Mouse (Mus musculus) regulatory T cell (primary cell): ENCODE data around the gene Lrrn4cl.
"Not testable (repeated sequence)": the region's sequence is repeated elsewhere in the genome, so short reads cannot be mapped to it uniquely, and the experiment has no call there.

Source experiments
- in situ Hi-C: fragments of 300-600 bp; cut with MboI, MseI; formaldehyde crosslinking; loops from one replicate; pipeline ENCODE4 v1.15.1; 2025; ENCODE audit warnings: high pct_unique_total_duplicates

Lrrn4cl gene

GRCm38 (mm10) chr19:8838041-8838730, 12.4 kb upstream of the Lrrn4cl start:
- in situ Hi-C loops = loop anchor here (5.0 to 25.0 kb wide), 3 partner anchors 59 to 251 kb away; partner anchors contain the start of genes Ganab and Slc22a8

GRCm38 (mm10) chr19:8839103-8839907, 11.3 kb upstream of the Lrrn4cl start, which contains the start of gene Gng3:
Gng3 (minus strand) TSS chr19:8839194.
- in situ Hi-C loops = loop anchor here (5.0 to 25.0 kb wide), 3 partner anchors 58 to 252 kb away; partner anchors contain the start of genes Ganab and Slc22a8

- in situ Hi-C loops = loop anchor here (5.0 to 25.0 kb wide), 3 partner anchors 57 to 253 kb away; partner anchors contain the start of genes Ganab and Slc22a8
Observed at GRCm38 (mm10) chr19:8839908-8840791, 10.4 kb upstream of the Lrrn4cl start.

- in situ Hi-C loops = loop anchor here (25.0 kb wide), 1 partner anchor 254 kb away; the partner anchor contains the start of gene Slc22a8
Observed at GRCm38 (mm10) chr19:8841012-8841411, 9.6 kb upstream of the Lrrn4cl start.

- in situ Hi-C loops = loop anchor here (25.0 kb wide), 1 partner anchor 256 kb away; the partner anchor contains the start of gene Slc22a8
Observed at GRCm38 (mm10) chr19:8842961-8843360, 7.6 kb upstream of the Lrrn4cl start.

GRCm38 (mm10) chr19:8844371-8845129, 6.0 kb upstream of the Lrrn4cl start:
- in situ Hi-C loops = loop anchor here (5.0 to 25.0 kb wide), 2 partner anchors 257 to 268 kb away; partner anchors contain the start of gene Slc22a8

GRCm38 (mm10) chr19:8848356-8848755, 2.2 kb upstream of the Lrrn4cl start:
- in situ Hi-C loops = loop anchor here (5.0 to 25.0 kb wide), 2 partner anchors 261 to 264 kb away; partner anchors contain the start of gene Slc22a8

GRCm38 (mm10) chr19:8851639-8852038, 1.1 kb downstream of the Lrrn4cl start:
- in situ Hi-C loops = no loop called here

- in situ Hi-C loops = no loop called here
Observed at GRCm38 (mm10) chr19:8852236-8852928, 1.8 kb downstream of the Lrrn4cl start.

- in situ Hi-C loops = no loop called here
Observed at GRCm38 (mm10) chr19:8853117-8853516, 2.5 kb downstream of the Lrrn4cl start.

- in situ Hi-C loops = no loop called here
Observed at GRCm38 (mm10) chr19:8857689-8858088, 7.1 kb downstream of the Lrrn4cl start.

GRCm38 (mm10) chr19:8859018-8859417, 8.4 kb downstream of the Lrrn4cl start:
- in situ Hi-C loops = no loop called here

- in situ Hi-C loops = no loop called here
Observed at GRCm38 (mm10) chr19:8864265-8864664, 13.7 kb downstream of the Lrrn4cl start.

- in situ Hi-C loops = not testable (repeated sequence)
Observed at GRCm38 (mm10) chr19:8870381-8870780, 19.8 kb downstream of the Lrrn4cl start.

GRCm38 (mm10) chr19:8870838-8871237, 20.3 kb downstream of the Lrrn4cl start:
- in situ Hi-C loops = no loop called here

- in situ Hi-C loops = no loop called here
Observed at GRCm38 (mm10) chr19:8871267-8872186, 21.0 kb downstream of the Lrrn4cl start, which contains the start of gene Ubxn1. Ubxn1 (plus strand) TSS chr19:8871496.

- in situ Hi-C loops = no loop called here
Observed at GRCm38 (mm10) chr19:8872266-8872840, 21.8 kb downstream of the Lrrn4cl start.

GRCm38 (mm10) chr19:8875031-8875430, 24.5 kb downstream of the Lrrn4cl start:
- in situ Hi-C loops = loop anchor here (25.0 kb wide), 1 partner anchor 1112 kb away; the partner anchor contains the start of gene Fth1
